Mouse (Mus musculus) liver, postnatal 0 days (tissue): ENCODE data around the gene A930009A15Rik. TPM values are rescaled to one million over a fixed set of nuclear protein-coding genes. Genes with fewer than 3 reads are reported as not detected.

ENCODE experiments used
- ATAC-seq: fragments of 200-750 bp; cut with Nextera tagmentation; 2 replicates; pipeline ENCODE4 v1.8.0; 2017; ENCODE audit warnings: mild to moderate bottlenecking, moderate library complexity
- DNase-seq: peaks from one replicate; pipeline ENCODE4 v3.0.0-alpha.2; 2016
- H3K27ac ChIP-seq: fragments of 300-500 bp; sonication (generic); 2 replicates; pipeline ENCODE4 v1.5.1; 2014; ENCODE audit warnings: antibody characterized with exemption, moderate library complexity, mild to moderate bottlenecking, low read depth
- H3K27me3 ChIP-seq: fragments of 300-500 bp; sonication (generic); 2 replicates; pipeline ENCODE4 v1.6.1; 2014; ENCODE audit warnings: low read length, control low read depth, mixed read lengths; ENCODE audit not compliant: insufficient read depth
- H3K36me3 ChIP-seq: fragments of 300-500 bp; sonication (generic); replicated peaks from 2 replicates; pipeline ENCODE4 v1.6.1; 2014; ENCODE audit warnings: mild to moderate bottlenecking, control low read depth, low read length, moderate library complexity, mixed read lengths; ENCODE audit not compliant: insufficient read depth
- H3K4me1 ChIP-seq: fragments of 300-500 bp; sonication (generic); 2 replicates; pipeline ENCODE4 v1.6.1; 2014; ENCODE audit warnings: antibody characterized with exemption, mild to moderate bottlenecking, control low read depth; ENCODE audit not compliant: insufficient read depth
- H3K4me2 ChIP-seq: fragments of 300-500 bp; sonication (generic); 2 replicates; pipeline ENCODE4 v1.6.1; 2014; ENCODE audit warnings: low read depth, mild to moderate bottlenecking, low read length, moderate library complexity, mixed read lengths
- H3K4me3 ChIP-seq: fragments of 300-500 bp; sonication (generic); 2 replicates; pipeline ENCODE4 v1.5.1; 2014; ENCODE audit warnings: low read depth, low read length
- H3K9ac ChIP-seq: fragments of 300-500 bp; sonication (generic); replicated peaks from 2 replicates; pipeline ENCODE4 v1.6.1; 2014; ENCODE audit warnings: mild to moderate bottlenecking, moderate library complexity
- H3K9me3 ChIP-seq: fragments of 300-500 bp; sonication (generic); 2 replicates; pipeline ENCODE4 v1.6.1; 2016; ENCODE audit warnings: mild to moderate bottlenecking, control low read depth, low read length, mixed read lengths
- CTCF ChIP-seq: sonication (generic); IDR thresholded peaks from 2 replicates; pipeline ENCODE4 v1.5.1; 2016; ENCODE audit warnings: antibody characterized with exemption, low read depth
- EP300 ChIP-seq: IDR thresholded peaks from 2 replicates; pipeline ENCODE4 v1.6.1; 2016; ENCODE audit warnings: antibody characterized with exemption, low read depth, mild to moderate bottlenecking
- WGBS: fragments of 180-500 bp; shearing (Covaris S2); extraction: QIAGEN DNeasy Blood & Tissue Kit; methylation state at CpG from one replicate; pipeline ENCODE4 v1.1.7; 2014; ENCODE audit not compliant: insufficient replicate concordance; 5-methylcytosine and 5-hydroxymethylcytosine counted together
- polyA plus RNA-seq: library from polyadenylated mRNA; unstranded; fragments of >200 nt; fragmentation: Nextera tagmentation; extraction: Ambion mirVana; gene quantifications from 2 replicates; pipeline ENCODE4 v1.2.1, GENCODE M21; 2015

Gene A930009A15Rik
- polyA plus RNA-seq, 1 experiment from 2014 or later = 0.56 TPM

DNA sequence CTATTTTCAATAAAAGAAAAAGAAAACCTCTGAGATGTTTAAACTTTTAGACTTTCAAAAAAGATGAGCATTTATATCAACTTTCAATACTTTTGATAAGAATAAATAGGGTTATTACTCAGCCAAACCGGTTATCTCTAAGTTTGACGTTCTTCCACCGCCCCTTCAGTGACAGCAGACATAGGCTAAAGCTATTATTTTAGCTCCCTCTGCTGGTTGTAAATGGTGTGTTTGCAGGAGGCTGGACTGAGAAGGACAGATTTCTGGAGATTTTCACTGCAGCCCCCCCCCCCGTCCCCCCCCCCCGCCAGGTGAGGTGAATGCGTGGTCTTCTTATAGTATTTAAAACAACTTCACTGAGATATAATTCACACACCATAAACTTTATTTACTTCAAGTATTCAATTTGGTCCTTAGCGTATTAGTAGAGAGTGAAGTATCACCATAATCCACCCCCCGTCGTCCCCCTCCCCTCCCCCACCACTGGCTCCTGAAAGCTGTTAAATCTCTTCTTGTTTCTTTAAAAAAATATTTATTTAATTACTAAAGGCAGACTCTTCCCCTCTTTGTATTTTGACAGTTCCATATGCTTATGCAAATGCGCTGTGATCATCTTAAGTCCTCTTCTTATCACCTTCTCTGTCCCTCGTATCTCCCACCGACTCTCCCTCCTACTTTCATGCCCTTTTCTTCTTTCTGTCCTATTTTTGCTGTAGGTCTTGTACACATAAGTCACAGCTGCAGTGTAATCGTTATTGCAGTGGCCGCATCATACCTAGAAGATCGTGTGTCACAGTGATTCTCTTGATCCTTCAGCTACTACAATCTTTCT lies 47.9 kb downstream of the A930009A15Rik start:
- Histone ChIP-seq H3K4me3 (no peak overlapping the region), H3K4me2 (0 out of 2 replicates have a peak overlapping the region, but pooled peaks have one; percentile 22), H3K4me1 (no peaks in the 10 kb centered on the region), H3K36me3 (no peaks in the 10 kb centered on the region), H3K27ac (no peak overlapping the region), H3K9me3 (no peaks in the 10 kb centered on the region), H3K9ac (no peak overlapping the region), H3K27me3 (no peaks in the 10 kb centered on the region)
- DNase-seq (no peak), ATAC-seq (no peak)
- 17% methylated on average over 12 of the region's 15 CpGs for WGBS
- peak; percentile 69 for TF ChIP-seq CTCF
- TF ChIP-seq EP300 = no peak

DNA sequence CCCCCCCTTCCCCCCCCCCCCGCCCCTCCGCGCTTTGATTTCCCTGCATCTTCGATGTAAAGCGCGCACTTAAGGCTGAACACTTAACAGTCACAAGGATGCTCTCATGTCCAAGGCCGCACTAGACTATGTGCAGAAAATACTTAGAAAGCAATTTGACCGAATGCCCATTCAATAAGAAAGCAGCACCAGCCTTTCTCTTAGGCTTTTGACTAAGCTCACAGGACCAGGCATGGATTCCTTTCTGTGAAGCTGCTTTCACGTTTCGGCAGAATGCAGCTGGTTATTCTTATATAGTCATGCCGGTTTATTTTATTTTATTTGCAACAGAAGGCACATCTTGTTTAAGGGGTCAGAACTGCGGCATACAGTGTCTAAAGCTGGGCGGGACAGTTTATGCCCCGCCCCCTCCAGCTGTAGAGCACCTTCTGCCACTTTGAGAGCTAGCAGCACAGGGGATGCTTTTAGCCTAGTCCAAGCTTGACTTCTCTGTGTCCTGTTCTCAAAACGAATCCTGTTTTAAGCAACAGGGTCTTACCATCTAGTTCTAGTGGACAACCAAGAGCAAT lies 48.6 kb downstream of the A930009A15Rik start:
- Histone ChIP-seq H3K4me2 (0 out of 2 replicates have a peak overlapping the region, but pooled peaks have one; percentile 22), H3K4me1 (no peaks in the 10 kb centered on the region), H3K4me3 (no peak overlapping the region), H3K36me3 (no peaks in the 10 kb centered on the region), H3K27me3 (no peaks in the 10 kb centered on the region), H3K9ac (no peak overlapping the region), H3K27ac (no peak overlapping the region), H3K9me3 (no peaks in the 10 kb centered on the region)
- no peak for TF ChIP-seq CTCF
- TF ChIP-seq EP300 = no peak
- WGBS = 25% methylated on average over 15 of the region's 15 CpGs
- no peak for ATAC-seq
- DNase-seq = no peak

DNA sequence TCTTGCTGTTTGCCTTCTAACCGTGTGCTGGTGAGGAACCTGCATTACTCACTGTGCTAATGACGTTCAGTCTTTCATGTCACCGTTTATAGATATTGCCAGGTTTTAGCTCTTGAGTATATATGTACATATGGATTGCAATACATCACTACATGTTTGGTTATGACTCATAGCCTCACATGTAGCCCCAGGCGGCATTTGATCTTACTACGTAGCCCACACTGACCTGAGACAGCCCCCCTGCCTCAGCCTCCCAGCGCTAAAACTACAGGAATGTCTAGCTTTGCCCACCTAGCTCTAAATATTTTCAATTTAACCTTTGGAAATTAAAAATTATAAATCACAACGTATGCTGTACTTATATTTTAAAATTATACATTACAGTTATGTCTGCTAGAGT lies 53.7 kb downstream of the A930009A15Rik start:
- ATAC-seq (no peak), DNase-seq (no peak)
- Histone ChIP-seq H3K4me1 (no peaks in the 10 kb centered on the region), H3K27me3 (no peaks in the 10 kb centered on the region), H3K9me3 (no peaks in the 10 kb centered on the region), H3K36me3 (no peaks in the 10 kb centered on the region), H3K27ac (no peak overlapping the region), H3K4me2 (no peak overlapping the region), H3K9ac (no peak overlapping the region), H3K4me3 (no peak overlapping the region)
- TF ChIP-seq CTCF = no peak
- TF ChIP-seq EP300 = no peak
- 78% methylated on average over 7 of the region's 7 CpGs for WGBS

DNA sequence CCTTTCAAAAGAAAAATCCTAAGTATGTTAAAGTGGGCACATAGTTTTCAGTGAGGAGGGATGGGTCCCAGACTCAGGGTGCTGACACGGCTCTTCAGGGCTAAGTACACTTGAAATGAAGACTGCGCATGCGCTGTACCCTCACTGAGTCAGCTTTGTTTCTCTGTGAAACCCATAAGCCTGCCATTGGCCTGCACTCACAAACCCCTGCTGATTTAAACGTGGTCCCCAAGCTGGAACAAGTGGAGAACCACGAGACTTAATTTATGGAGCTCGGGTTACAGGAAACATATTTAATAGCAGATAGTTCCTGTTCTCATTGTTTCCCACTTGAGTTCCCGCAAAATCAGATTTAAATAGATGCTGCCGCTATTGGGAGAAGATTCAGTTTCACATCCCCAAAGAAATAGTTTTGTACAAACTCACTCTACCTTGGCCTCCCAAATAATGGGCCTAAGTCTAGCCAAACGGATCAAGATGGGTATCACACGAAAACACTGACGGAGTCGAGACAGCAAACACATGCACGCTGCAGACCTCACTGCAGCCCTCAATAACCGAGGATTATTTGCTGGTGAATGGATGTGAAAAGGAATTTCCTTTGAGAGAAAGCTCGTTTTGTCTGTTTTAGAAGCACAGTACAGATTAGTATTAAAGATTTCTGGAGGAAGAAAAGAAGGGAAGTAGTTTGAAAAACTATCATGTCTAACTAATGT lies 54.3 kb downstream of the A930009A15Rik start:
- Histone ChIP-seq H3K27me3 (no peaks in the 10 kb centered on the region), H3K9ac (no peak overlapping the region), H3K4me2 (no peak overlapping the region), H3K27ac (no peak overlapping the region), H3K9me3 (no peaks in the 10 kb centered on the region), H3K4me3 (no peak overlapping the region), H3K4me1 (no peaks in the 10 kb centered on the region), H3K36me3 (no peaks in the 10 kb centered on the region)
- no peak for DNase-seq
- no peak for ATAC-seq
- WGBS = 50% methylated on average over 15 of the region's 15 CpGs
- TF ChIP-seq EP300 = no peak
- TF ChIP-seq CTCF = no peak

DNA sequence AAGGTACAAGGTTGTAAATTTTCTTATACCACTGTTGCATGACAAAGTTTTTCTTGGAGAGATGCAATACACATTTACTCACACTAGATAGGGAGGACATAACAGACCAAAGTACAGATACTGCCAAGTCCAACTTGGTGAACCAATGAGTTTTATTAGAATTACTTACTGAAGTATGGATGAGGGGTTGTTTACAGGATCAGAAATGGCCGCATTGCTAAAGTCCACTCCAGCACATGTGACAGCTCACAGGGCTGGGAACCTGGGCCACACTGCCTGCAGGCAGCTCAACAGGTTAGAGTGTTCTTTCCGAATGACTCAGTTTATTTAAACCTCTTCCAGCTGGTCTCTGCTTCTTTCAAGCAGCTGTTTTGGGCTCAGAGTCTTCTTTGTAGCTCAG lies 55.2 kb downstream of the A930009A15Rik start:
- Histone ChIP-seq H3K36me3 (no peaks in the 10 kb centered on the region), H3K27ac (no peak overlapping the region), H3K9ac (no peak overlapping the region), H3K4me1 (no peaks in the 10 kb centered on the region), H3K27me3 (no peaks in the 10 kb centered on the region), H3K4me2 (no peak overlapping the region), H3K9me3 (no peaks in the 10 kb centered on the region), H3K4me3 (no peak overlapping the region)
- TF ChIP-seq CTCF (no peak), EP300 (no peak)
- ATAC-seq = no peak
- DNase-seq = no peak
- 87% methylated on average over 2 of the region's 2 CpGs for WGBS

DNA sequence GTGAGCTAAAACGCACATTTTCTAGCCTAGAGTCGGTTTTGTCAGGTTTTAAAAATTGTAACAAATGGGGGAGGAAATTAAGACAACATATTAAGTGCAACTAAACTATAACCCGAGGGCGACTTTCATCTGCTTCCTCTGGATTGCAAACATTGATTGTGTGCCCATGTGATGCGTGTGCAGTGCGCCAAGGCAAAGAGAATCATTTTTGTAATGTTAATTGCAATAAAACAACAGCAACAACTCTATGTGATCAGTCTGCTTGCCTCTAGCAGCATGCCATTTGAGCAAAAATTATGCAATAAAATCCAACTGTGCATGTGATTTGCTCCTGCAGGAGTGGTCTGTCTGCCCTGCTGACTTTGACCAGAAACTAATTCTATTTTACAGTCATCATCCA lies 56.9 kb downstream of the A930009A15Rik start:
- WGBS = 77% methylated on average over 6 of the region's 6 CpGs
- Histone ChIP-seq H3K27me3 (no peaks in the 10 kb centered on the region), H3K27ac (no peak overlapping the region), H3K4me1 (no peaks in the 10 kb centered on the region), H3K9me3 (no peaks in the 10 kb centered on the region), H3K36me3 (no peaks in the 10 kb centered on the region), H3K4me3 (no peak overlapping the region), H3K9ac (no peak overlapping the region), H3K4me2 (no peak overlapping the region)
- TF ChIP-seq CTCF = no peak
- no peak for TF ChIP-seq EP300
- ATAC-seq = no peak
- DNase-seq = no peak

Other genes with a start within 250 kb of the A930009A15Rik start
- gene Tmem19, start 207.5 kb upstream of the A930009A15Rik start, polyA plus RNA-seq = 16.3 and 19.3 TPM in 2 replicates
- 5.0 and 5.5 TPM in 2 replicates for gene Thap2, start 185.5 kb upstream of the A930009A15Rik start, polyA plus RNA-seq
- 4.9 and 5.0 TPM in 2 replicates for gene Zfc3h1, start 185.0 kb upstream of the A930009A15Rik start, polyA plus RNA-seq
- 0.49 and 0.73 TPM in 2 replicates for gene Lgr5, start 17.8 kb downstream of the A930009A15Rik start, polyA plus RNA-seq
- gene Tspan8, start 246.8 kb downstream of the A930009A15Rik start, polyA plus RNA-seq = 23.6 and 23.7 TPM in 2 replicates